Mouse (Mus musculus): ENCODE measurements around the gene Cyp2s1. TPM values are rescaled to one million over a fixed set of nuclear protein-coding genes. Genes with fewer than 3 reads are reported as not detected.
A peak's percentile ranks its signal among the peaks of the same experiment; 100 is the strongest.

Cyp2s1 gene
- polyA plus RNA-seq, 1 experiment, result 22.1 TPM

DNA sequence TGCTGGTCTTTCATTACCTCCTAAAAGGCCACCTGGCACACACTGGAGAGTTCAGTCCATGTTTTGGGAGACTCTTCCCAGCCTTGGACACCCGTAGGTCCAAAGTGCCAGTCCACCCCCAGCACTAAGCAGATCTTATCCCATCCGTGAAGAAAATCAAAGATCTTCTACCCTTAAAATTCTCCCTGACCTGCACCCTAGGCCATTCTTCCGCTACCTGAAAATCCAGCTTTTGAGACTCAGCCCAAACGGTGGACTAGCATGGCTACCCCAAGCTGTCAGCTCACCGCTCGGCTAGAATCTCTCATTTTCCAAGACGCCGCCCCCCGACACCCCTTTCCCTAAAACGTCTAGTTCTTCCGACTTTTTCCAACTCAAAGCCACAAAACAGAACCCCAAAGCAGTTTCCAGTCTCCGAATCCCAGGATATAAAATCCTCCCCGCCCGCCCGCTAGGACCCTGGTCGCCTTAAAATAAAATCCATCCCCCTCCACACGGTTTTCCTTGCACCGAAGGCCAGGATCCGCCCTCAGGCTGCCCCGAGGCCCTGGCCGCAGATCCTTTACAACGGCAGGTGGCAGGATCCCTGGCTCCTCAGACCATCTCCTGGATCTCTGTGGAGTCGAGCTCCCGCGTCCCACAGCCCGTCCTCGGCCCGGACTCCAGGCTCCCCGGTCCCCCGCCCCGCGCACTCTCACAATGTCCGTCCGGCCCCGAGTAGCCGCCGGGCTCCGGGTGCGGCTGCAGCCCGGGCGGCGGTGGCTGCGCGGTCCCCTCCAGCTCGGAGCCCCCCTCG lies 62.9 kb downstream of the Cyp2s1 start:
- H3K27me3 ChIP-seq (replicated peaks; ENCODE audit: control insufficient read depth, insufficient read depth, low read length), result no peaks in the 10 kb centered on the region
- DNase-seq, result peak; percentile 33
- no peak for TF ChIP-seq POLR2A (IDR thresholded peaks at IDR 0.05; ENCODE audit: low read depth, low read length)
- no peak for TF ChIP-seq CTCF (conservative IDR thresholded peaks at IDR 0.05; ENCODE audit: insufficient read depth, insufficient read length, low read depth, low read length)
- H3K36me3 ChIP-seq (ENCODE audit: control insufficient read depth, insufficient read depth, low read length), result peaks cover 5% of the 10 kb centered on the region; the same call in 1 of the 2 replicates
- peak overlapping the region; percentile 83 for H3K4me3 ChIP-seq (ENCODE audit: insufficient read depth, low read depth, low read length)
- peak overlapping the region; percentile 93 for H3K27ac ChIP-seq (ENCODE audit: insufficient read depth, low read depth, low read length)
- peaks cover 17% of the 10 kb centered on the region for H3K4me1 ChIP-seq (ENCODE audit: control insufficient read depth, insufficient read depth, low read length)
- WGBS, result under 1% methylated on average over 46 of the region's 46 CpGs

- H3K27me3 ChIP-seq (replicated peaks; ENCODE audit: control insufficient read depth, insufficient read depth, low read length), result no peaks in the 10 kb centered on the region
- peak overlapping the region; percentile 83; the same call in 1 of the 2 replicates for H3K4me3 ChIP-seq (ENCODE audit: insufficient read depth, low read depth, low read length)
- H3K4me1 ChIP-seq (ENCODE audit: control insufficient read depth, insufficient read depth, low read length), result peaks cover 17% of the 10 kb centered on the region
- TF ChIP-seq CTCF (conservative IDR thresholded peaks at IDR 0.05; ENCODE audit: insufficient read depth, insufficient read length, low read depth, low read length) (no peak), POLR2A (IDR thresholded peaks at IDR 0.05; ENCODE audit: low read depth, low read length) (no peak)
- peaks cover 5% of the 10 kb centered on the region; the same call in 1 of the 2 replicates for H3K36me3 ChIP-seq (ENCODE audit: control insufficient read depth, insufficient read depth, low read length)
- H3K27ac ChIP-seq (ENCODE audit: insufficient read depth, low read depth, low read length), result peak overlapping the region; percentile 93; the same call in 1 of the 2 replicates
- DNase-seq, result no peak
These were observed 63.6 kb downstream of the Cyp2s1 start for GRCm38 (mm10) chr7:25753076-25753475.

Other genes with a start within 250 kb of the Cyp2s1 start
- gene Erich4, start 201.0 kb downstream of the Cyp2s1 start, polyA plus RNA-seq (2012; rRNA removed), result 31.4 and 49.7 TPM in 2 replicates
- gene Dmac2, start 197.5 kb downstream of the Cyp2s1 start, polyA plus RNA-seq (2012; rRNA removed), result 114 and 134 TPM in 2 replicates
- 9.6 and 10.6 TPM in 2 replicates for gene B3gnt8, start 190.3 kb downstream of the Cyp2s1 start, polyA plus RNA-seq (2012; rRNA removed)
- gene Bckdha, start 157.9 kb downstream of the Cyp2s1 start, polyA plus RNA-seq (2012; rRNA removed), result 675 and 763 TPM in 2 replicates
- gene Exosc5, start 157.7 kb downstream of the Cyp2s1 start, polyA plus RNA-seq (2012; rRNA removed), result 64.9 and 70.1 TPM in 2 replicates
- gene Tmem91, start 141.7 kb downstream of the Cyp2s1 start, polyA plus RNA-seq (2012; rRNA removed), result 0.27 and 0.48 TPM in 2 replicates
- gene B9d2, start 136.1 kb downstream of the Cyp2s1 start, polyA plus RNA-seq (2012; rRNA removed), result 63.1 and 70.4 TPM in 2 replicates
- gene Tgfb1, start 129.9 kb downstream of the Cyp2s1 start, polyA plus RNA-seq (2012; rRNA removed), result 18.9 and 24.5 TPM in 2 replicates
- 52.5 and 53.5 TPM in 2 replicates for gene Ccdc97, start 97.8 kb downstream of the Cyp2s1 start, polyA plus RNA-seq (2012; rRNA removed)
- gene Hnrnpul1, start 62.2 kb downstream of the Cyp2s1 start, polyA plus RNA-seq (2012; rRNA removed), result 33.3 and 41.7 TPM in 2 replicates
- 31.0 and 36.1 TPM in 2 replicates for gene Axl, start 28.2 kb downstream of the Cyp2s1 start, polyA plus RNA-seq (2012; rRNA removed)
- not detected in 2 replicates for gene Cyp2b10, start 80.7 kb upstream of the Cyp2s1 start, polyA plus RNA-seq (2012; rRNA removed)
- gene Cyp2b13, start 244.6 kb upstream of the Cyp2s1 start, polyA plus RNA-seq (2012; rRNA removed), result not detected in 2 replicates